Mouse (Mus musculus) spleen, adult 2 months (tissue): ENCODE measurements around the gene Dnajb7. TPM values are rescaled to one million over a fixed set of nuclear protein-coding genes. Genes with fewer than 3 reads are reported as not detected.

Experiments
- DNase-seq, 2 experiments: peaks; one replicate each; pipeline versions ENCODE4 v3.0.0 to v3.0.0-alpha.2; 2012 to 2021; ENCODE audit warnings: low spot score in 2 of 2, low read depth in 1 of 2
- H3K27ac ChIP-seq: fragments of 200-500 bp; 2 replicates; pipeline ENCODE4 v1.5.1; 2012; ENCODE audit warnings: low read length, inconsistent platforms; ENCODE audit not compliant: insufficient read depth
- H3K27me3 ChIP-seq: fragments of 200-500 bp; 2 replicates; pipeline ENCODE4 v1.6.1; 2012; ENCODE audit warnings: mild to moderate bottlenecking, moderate library complexity, low read length, inconsistent platforms; ENCODE audit not compliant: control insufficient read depth, insufficient read depth
- H3K36me3 ChIP-seq: fragments of 200-500 bp; 2 replicates; pipeline ENCODE4 v1.6.1; 2012; ENCODE audit warnings: mild to moderate bottlenecking, low read length, inconsistent platforms; ENCODE audit not compliant: control insufficient read depth, insufficient read depth
- H3K4me1 ChIP-seq: fragments of 200-500 bp; 2 replicates; pipeline ENCODE4 v1.6.1; 2011; ENCODE audit warnings: inconsistent platforms; ENCODE audit not compliant: control insufficient read depth, insufficient read depth, insufficient read length
- H3K4me3 ChIP-seq: fragments of 200-500 bp; 2 replicates; pipeline ENCODE4 v1.5.1; 2011; ENCODE audit warnings: mild to moderate bottlenecking, inconsistent platforms; ENCODE audit not compliant: insufficient read depth, insufficient read length; ENCODE audit errors: extremely low read depth
- CTCF ChIP-seq: fragments of 200-500 bp; IDR thresholded peaks from 2 replicates; pipeline ENCODE4 v1.5.1; 2011; ENCODE audit warnings: mild to moderate bottlenecking, inconsistent platforms; ENCODE audit not compliant: insufficient read depth, insufficient read length, insufficient replicate concordance; ENCODE audit errors: extremely low read depth
- POLR2A ChIP-seq: fragments of 200-500 bp; IDR thresholded peaks from 2 replicates; pipeline ENCODE4 v1.6.1; 2011; ENCODE audit warnings: low read depth, low read length, inconsistent platforms
- WGBS: fragments of 180-500 bp; shearing (Covaris S2); methylation state at CpG from one replicate; pipeline ENCODE4 v1.1.7; 2018; 5-methylcytosine and 5-hydroxymethylcytosine counted together
- polyA plus RNA-seq: library from polyadenylated mRNA; depleted of rRNA; stranded (reverse); fragments of >200 nt; gene quantifications from 2 replicates; pipeline ENCODE4 v1.2.3, GENCODE M21; 2012

The Dnajb7 gene
- polyA plus RNA-seq, 1 experiment: 0.09 TPM

DNA sequence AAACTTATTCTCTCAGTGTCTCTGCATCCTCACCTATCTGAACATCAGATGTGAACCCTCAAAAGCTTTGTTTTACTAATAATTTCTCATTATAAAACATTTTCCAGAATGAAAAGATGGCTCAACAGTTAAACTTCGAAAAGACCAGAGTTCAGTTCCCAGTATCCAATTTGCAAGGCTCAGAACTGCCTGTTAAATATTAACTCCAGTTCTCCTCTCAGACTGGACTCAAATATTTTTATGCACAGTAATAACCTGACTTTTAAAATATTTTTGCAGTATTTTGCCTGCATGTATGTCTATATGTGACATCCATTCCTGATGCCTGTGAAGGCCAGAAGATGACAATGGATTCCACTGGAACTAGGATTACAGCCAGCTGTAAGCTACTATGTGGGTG is 39.5 kb downstream of the Dnajb7 start:
- 89% methylated on average over 1 of the region's 1 CpGs for WGBS
- peaks cover 33% of the 10 kb centered on the region for H3K36me3 ChIP-seq

DNA sequence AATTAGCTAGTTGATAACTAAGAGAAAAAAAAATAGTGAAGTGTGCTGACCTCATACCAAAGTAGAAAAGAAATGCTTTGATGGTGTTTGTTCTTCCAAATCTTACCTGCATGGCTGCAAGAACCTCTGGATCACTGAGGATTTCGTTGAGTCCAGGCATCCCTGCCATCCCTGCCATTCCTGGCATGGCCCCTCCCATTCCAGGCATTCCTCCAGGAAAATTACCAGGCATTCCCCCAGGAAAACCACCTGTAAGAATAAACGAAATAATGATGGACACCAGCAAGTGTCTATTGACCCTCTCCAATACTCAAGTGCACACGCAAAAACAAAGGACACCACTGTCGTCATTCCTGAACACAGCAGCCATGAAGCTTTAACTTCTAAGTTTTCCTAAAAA is 41.9 kb downstream of the Dnajb7 start:
- WGBS: 95% methylated on average over 4 of the region's 4 CpGs
- DNase-seq: no peak
- H3K27ac ChIP-seq: no peak overlapping the region
- H3K36me3 ChIP-seq: peaks cover 29% of the 10 kb centered on the region
- H3K27me3 ChIP-seq: no peaks in the 10 kb centered on the region
- H3K4me3 ChIP-seq: no peak overlapping the region
- no peak for TF ChIP-seq POLR2A
- TF ChIP-seq CTCF: no peak
- no peaks in the 10 kb centered on the region for H3K4me1 ChIP-seq

More for the DNA sequence above, 39.5 kb downstream of the Dnajb7 start:
- H3K27me3 ChIP-seq: no peaks in the 10 kb centered on the region
- H3K4me1 ChIP-seq: no peaks in the 10 kb centered on the region
- TF ChIP-seq CTCF (no peak), POLR2A (no peak)
- no peak overlapping the region for H3K4me3 ChIP-seq
- DNase-seq: no peak
- no peak overlapping the region for H3K27ac ChIP-seq

DNA sequence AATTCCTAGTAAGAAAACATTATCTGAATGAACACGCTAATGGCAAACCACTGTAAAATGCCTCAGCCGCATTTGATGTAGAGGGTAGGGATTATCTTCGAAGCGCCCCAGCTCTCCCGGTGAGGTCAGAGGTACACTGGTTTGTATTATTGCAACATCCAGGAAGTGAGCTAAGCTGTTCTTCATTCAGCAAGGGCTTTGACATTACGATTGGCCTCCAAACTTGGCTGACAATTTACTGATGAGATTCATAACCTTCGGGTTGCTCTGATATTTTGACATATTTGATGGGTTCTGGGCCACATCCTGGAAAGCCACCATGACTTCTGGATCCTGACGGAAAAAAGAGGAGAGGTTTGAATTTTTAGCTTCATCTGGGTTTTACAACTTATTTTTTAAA is 42.9 kb downstream of the Dnajb7 start:
- WGBS: 85% methylated on average over 8 of the region's 8 CpGs
- no peak overlapping the region for H3K27ac ChIP-seq
- 0 out of 2 replicates have a peak, but pooled peaks cover under 1% of the 10 kb centered on the region for H3K4me1 ChIP-seq
- TF ChIP-seq POLR2A (no peak), CTCF (no peak)
- H3K36me3 ChIP-seq: peaks cover 23% of the 10 kb centered on the region
- H3K27me3 ChIP-seq: no peaks in the 10 kb centered on the region
- DNase-seq: no peak
- H3K4me3 ChIP-seq: no peak overlapping the region

DNA sequence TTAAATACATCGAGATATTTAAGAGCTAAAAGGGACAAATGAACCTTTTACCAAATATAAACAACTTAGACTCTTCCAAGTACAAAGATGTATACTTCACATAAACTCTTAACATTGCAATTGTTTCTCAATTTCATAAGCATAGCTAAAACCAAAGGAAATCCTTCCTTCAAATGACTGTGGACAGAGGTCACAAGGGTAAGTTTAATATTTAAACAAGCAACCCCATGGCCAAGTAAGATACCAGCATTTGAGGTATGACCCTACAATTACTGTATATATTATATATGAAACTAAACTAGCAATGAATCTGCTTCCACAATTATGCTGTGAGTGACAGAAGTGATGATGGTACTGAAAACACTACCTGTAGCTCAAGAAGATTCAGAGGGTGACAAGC is 43.8 kb downstream of the Dnajb7 start:
- no peaks in the 10 kb centered on the region for H3K27me3 ChIP-seq
- no peak for DNase-seq
- H3K27ac ChIP-seq: no peak overlapping the region
- peaks cover 20% of the 10 kb centered on the region for H3K36me3 ChIP-seq
- no peak overlapping the region for H3K4me3 ChIP-seq
- 0 out of 2 replicates have a peak, but pooled peaks cover 3% of the 10 kb centered on the region for H3K4me1 ChIP-seq
- TF ChIP-seq CTCF (no peak), POLR2A (no peak)
- WGBS: 92% methylated on average over 1 of the region's 1 CpGs

DNA sequence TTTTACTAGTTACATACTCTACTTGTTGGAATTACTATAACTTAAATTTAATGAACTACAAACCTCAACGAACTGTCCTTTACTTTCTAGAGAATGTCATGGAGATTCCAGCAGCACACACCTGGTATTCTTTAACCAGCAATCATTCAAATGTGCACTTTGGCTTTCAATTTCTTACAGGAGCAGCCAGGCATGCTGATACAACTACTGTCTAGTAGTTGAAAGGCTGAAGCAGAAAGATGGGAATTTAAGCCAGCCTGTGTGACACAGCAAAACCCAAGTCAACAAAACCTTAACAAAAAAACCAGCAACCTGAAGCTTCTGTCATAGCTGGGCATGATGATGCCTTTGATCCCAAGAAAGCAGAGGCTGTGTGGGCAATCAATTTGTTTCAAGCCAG is 45.6 kb downstream of the Dnajb7 start:
- WGBS: 92% methylated on average over 1 of the region's 1 CpGs
- Histone ChIP-seq H3K4me3 (no peak overlapping the region), H3K27ac (no peak overlapping the region), H3K4me1 (0 out of 2 replicates have a peak, but pooled peaks cover 3% of the 10 kb centered on the region), H3K36me3 (peaks cover 15% of the 10 kb centered on the region), H3K27me3 (no peaks in the 10 kb centered on the region)
- TF ChIP-seq CTCF (no peak), POLR2A (no peak)
- no peak for DNase-seq

DNA sequence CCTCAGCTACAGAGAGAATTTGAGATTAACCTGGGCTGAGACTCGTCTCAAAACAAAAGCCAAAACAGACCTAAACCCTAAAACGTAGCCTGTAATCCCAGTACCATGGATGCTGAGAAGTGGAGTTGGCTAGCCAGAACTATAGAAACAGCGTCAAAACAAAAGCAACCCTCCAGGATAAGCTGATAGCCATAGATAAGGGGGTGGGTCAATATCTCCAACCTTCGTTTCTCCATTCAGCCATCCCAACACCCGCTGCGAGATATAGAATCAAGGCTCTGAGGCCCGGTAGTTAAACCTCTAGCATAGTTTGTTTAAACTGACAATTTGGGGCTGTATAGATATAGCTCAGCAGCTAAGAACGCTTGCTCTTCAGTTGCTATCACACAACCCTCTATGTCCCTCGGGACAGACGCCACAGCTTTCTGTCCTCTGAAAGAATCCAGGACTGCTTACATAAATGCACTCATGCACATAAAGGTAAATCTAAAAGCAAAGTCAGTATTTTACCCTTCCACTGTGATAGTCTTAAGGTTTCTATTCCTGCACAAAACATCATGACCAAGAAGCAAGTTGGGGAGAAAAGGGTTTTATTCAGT is 46.6 kb downstream of the Dnajb7 start:
- no peak overlapping the region for H3K4me3 ChIP-seq
- H3K27ac ChIP-seq: peak overlapping the region; percentile 52
- TF ChIP-seq POLR2A: no peak
- TF ChIP-seq CTCF: no peak
- no peaks in the 10 kb centered on the region for H3K27me3 ChIP-seq
- WGBS: 46% methylated on average over 10 of the region's 10 CpGs
- DNase-seq: no peak
- H3K36me3 ChIP-seq: peaks cover 11% of the 10 kb centered on the region
- 0 out of 2 replicates have a peak, but pooled peaks cover 3% of the 10 kb centered on the region for H3K4me1 ChIP-seq

DNA sequence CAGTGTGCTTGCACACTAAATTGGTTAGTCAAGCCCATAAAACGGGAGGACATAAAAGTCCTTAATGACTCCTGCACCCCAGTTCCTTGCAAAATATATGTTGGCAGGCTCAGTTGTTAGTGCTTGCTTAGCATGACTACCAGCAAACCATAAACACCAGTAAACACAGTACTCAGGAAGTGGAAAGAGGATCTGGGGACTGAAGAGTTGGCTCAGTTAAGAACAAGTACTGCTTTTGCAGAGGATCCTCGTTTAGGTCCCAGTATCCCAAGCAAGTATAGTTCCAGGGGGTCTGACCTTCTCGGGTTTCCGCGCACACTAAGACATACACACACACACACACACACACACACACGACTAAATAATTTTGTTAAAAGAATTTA is 47.1 kb downstream of the Dnajb7 start:
- DNase-seq: no peak
- TF ChIP-seq CTCF: no peak
- no peak for TF ChIP-seq POLR2A
- 19% methylated on average over 6 of the region's 6 CpGs for WGBS
- 0 out of 2 replicates have a peak, but pooled peaks cover 3% of the 10 kb centered on the region for H3K4me1 ChIP-seq
- H3K36me3 ChIP-seq: peaks cover 9% of the 10 kb centered on the region
- H3K27me3 ChIP-seq: no peaks in the 10 kb centered on the region
- no peak overlapping the region; the same call in 1 of the 2 replicates for H3K4me3 ChIP-seq
- H3K27ac ChIP-seq: peak overlapping the region; percentile 52
